Mouse (Mus musculus) C2C12 (cell line): ENCODE measurements around the gene Tmco4.

Experiments
- CEBPB ChIP-seq: IDR thresholded peaks from one replicate; pipeline ENCODE4 v1.6.1; 2011; ENCODE audit warnings: low read depth, mild to moderate bottlenecking, control low read depth, moderate library complexity
- CTCF ChIP-seq: IDR thresholded peaks from one replicate; pipeline ENCODE4 v1.5.1; 2011; ENCODE audit not compliant: control insufficient read depth, insufficient read depth, insufficient read length
- FOSL1 ChIP-seq: IDR thresholded peaks from one replicate; pipeline ENCODE4 v1.8.0; 2011; ENCODE audit warnings: mild to moderate bottlenecking, low read length; ENCODE audit not compliant: poor library complexity, insufficient read depth, severe bottlenecking
- MAX ChIP-seq: IDR thresholded peaks from one replicate; pipeline ENCODE4 v1.6.1; 2011; ENCODE audit warnings: mild to moderate bottlenecking, control low read depth
- MYOD1 ChIP-seq: IDR thresholded peaks from one replicate; pipeline ENCODE4 v1.6.1; 2011; ENCODE audit warnings: low read depth; ENCODE audit not compliant: control insufficient read depth, insufficient read length
- MYOG ChIP-seq: IDR thresholded peaks from one replicate; pipeline ENCODE4 v1.6.1; 2011; ENCODE audit not compliant: control insufficient read depth, insufficient read length; ENCODE audit errors: extremely low read depth
- USF1 ChIP-seq: IDR thresholded peaks from one replicate; pipeline ENCODE4 v1.6.1; 2011; ENCODE audit warnings: low read depth, mild to moderate bottlenecking, control low read depth, moderate library complexity

GRCm38 (mm10) chr4:139018976-139019375, 46.3 kb downstream of the Tmco4 start:
- no peak for TF ChIP-seq CTCF
- TF ChIP-seq USF1 = no peak
- no peak for TF ChIP-seq MAX
- no peak for TF ChIP-seq MYOD1
- TF ChIP-seq CEBPB = no peak
- TF ChIP-seq FOSL1 = no peak
- TF ChIP-seq MYOG = no peak
